Mouse (Mus musculus) hindbrain, postnatal 0 days (tissue): Measurements from ENCODE around the gene Ovol1. TPM values are rescaled to one million over a fixed set of nuclear protein-coding genes. Genes with fewer than 3 reads are reported as not detected.

Experiments
- ATAC-seq: fragments of 200-750 bp; cut with Nextera tagmentation; 2 replicates; pipeline ENCODE4 v1.8.0; 2017; ENCODE audit warnings: mild to moderate bottlenecking, moderate TSS enrichment, moderate library complexity
- DNase-seq: peaks from one replicate; pipeline ENCODE4 v3.0.0-alpha.2; 2015; ENCODE audit warnings: low spot score
- H3K27ac ChIP-seq: fragments of 300-500 bp; sonication (generic); 2 replicates; pipeline ENCODE4 v1.5.1; 2014; ENCODE audit warnings: mild to moderate bottlenecking
- H3K27me3 ChIP-seq: fragments of 300-500 bp; sonication (generic); 2 replicates; pipeline ENCODE4 v1.6.1; 2014; ENCODE audit warnings: low read length, mixed read lengths; ENCODE audit not compliant: insufficient read depth
- H3K36me3 ChIP-seq: fragments of 300-500 bp; sonication (generic); 2 replicates; pipeline ENCODE4 v1.6.1; 2014; ENCODE audit warnings: low read length, mixed read lengths; ENCODE audit not compliant: insufficient read depth
- H3K4me1 ChIP-seq: fragments of 300-500 bp; sonication (generic); 2 replicates; pipeline ENCODE4 v1.6.1; 2014; ENCODE audit warnings: antibody characterized with exemption, low read length, mixed read lengths; ENCODE audit not compliant: insufficient read depth
- H3K4me2 ChIP-seq: fragments of 300-500 bp; sonication (generic); 2 replicates; pipeline ENCODE4 v1.6.1; 2014; ENCODE audit warnings: low read depth, mild to moderate bottlenecking, low read length, moderate library complexity, mixed read lengths
- H3K4me3 ChIP-seq: fragments of 300-500 bp; sonication (generic); 2 replicates; pipeline ENCODE4 v1.5.1; 2014; ENCODE audit warnings: low read length
- H3K9ac ChIP-seq: fragments of 300-500 bp; sonication (generic); replicated peaks from 2 replicates; pipeline ENCODE4 v1.6.1; 2014; ENCODE audit warnings: mild to moderate bottlenecking, low read length, moderate library complexity, mixed read lengths
- H3K9me3 ChIP-seq: fragments of 300-500 bp; sonication (generic); 2 replicates; pipeline ENCODE4 v1.6.1; 2016; ENCODE audit warnings: low read length, mixed read lengths
- CTCF ChIP-seq: IDR thresholded peaks from 2 replicates; pipeline ENCODE4 v1.5.1; 2016; ENCODE audit warnings: antibody characterized with exemption, control low read depth, low read depth
- whole genome bisulfite sequencing: fragments of 180-500 bp; shearing (Covaris S2); extraction: QIAGEN DNeasy Blood & Tissue Kit; methylation state at CpG from one replicate; pipeline ENCODE4 v1.1.7; 2014; 5-methylcytosine and 5-hydroxymethylcytosine counted together
- polyA plus RNA-seq: library from polyadenylated mRNA; unstranded; fragments of >200 nt; fragmentation: Nextera tagmentation; extraction: Ambion mirVana; gene quantifications from 2 replicates; pipeline ENCODE4 v1.2.1, GENCODE M21; 2015
- total RNA-seq: library from RNA; depleted of rRNA; stranded (reverse); fragments of >200 nt; gene quantifications from 2 replicates; pipeline ENCODE4 v1.2.3, GENCODE M21; 2014

Ovol1 gene
- total and polyA plus RNA-seq, 2 experiments from 2014 or later, result 0.25 TPM; not detected in 1

GRCm38 (mm10) chr19:5580776-5581175 lies 20.3 kb upstream of the Ovol1 start:
- WGBS, result 90% methylated on average over 6 of the region's 6 CpGs
- no peak overlapping the region for H3K9ac ChIP-seq
- ATAC-seq, result no peak
- no peaks in the 10 kb centered on the region for H3K27me3 ChIP-seq
- H3K9me3 ChIP-seq, result no peaks in the 10 kb centered on the region
- no peak overlapping the region for H3K27ac ChIP-seq
- H3K4me3 ChIP-seq, result no peak overlapping the region
- no peak for DNase-seq
- no peak for TF ChIP-seq CTCF
- no peak overlapping the region for H3K4me2 ChIP-seq
- H3K4me1 ChIP-seq, result no peaks in the 10 kb centered on the region
- no peaks in the 10 kb centered on the region for H3K36me3 ChIP-seq

GRCm38 (mm10) chr19:5579971-5580370 lies 19.5 kb upstream of the Ovol1 start:
- H3K27me3 ChIP-seq, result no peaks in the 10 kb centered on the region

GRCm38 (mm10) chr19:5575336-5575735 lies 14.9 kb upstream of the Ovol1 start:
- no peak overlapping the region for H3K9ac ChIP-seq
- peaks cover 12% of the 10 kb centered on the region; the same call in 1 of the 2 replicates for H3K36me3 ChIP-seq
- no peaks in the 10 kb centered on the region for H3K4me1 ChIP-seq
- DNase-seq (no peak), ATAC-seq (no peak)
- H3K4me3 ChIP-seq, result no peak overlapping the region
- H3K9me3 ChIP-seq, result no peaks in the 10 kb centered on the region
- H3K27ac ChIP-seq, result no peak overlapping the region
- H3K4me2 ChIP-seq, result no peak overlapping the region
- no peaks in the 10 kb centered on the region for H3K27me3 ChIP-seq
- no peak for TF ChIP-seq CTCF
- WGBS, result 100% methylated on average over 1 of the region's 1 CpGs

More at GRCm38 (mm10) chr19:5579971-5580370, 19.5 kb upstream of the Ovol1 start:
- H3K27ac ChIP-seq, result no peak overlapping the region
- H3K36me3 ChIP-seq, result no peaks in the 10 kb centered on the region
- H3K9me3 ChIP-seq, result no peaks in the 10 kb centered on the region
- WGBS, result 70% methylated on average over 4 of the region's 4 CpGs
- ATAC-seq (no peak), DNase-seq (no peak)
- no peak overlapping the region for H3K9ac ChIP-seq
- H3K4me2 ChIP-seq, result no peak overlapping the region
- H3K4me3 ChIP-seq, result no peak overlapping the region
- H3K4me1 ChIP-seq, result no peaks in the 10 kb centered on the region
- no peak for TF ChIP-seq CTCF

GRCm38 (mm10) chr19:5572331-5573125 lies 12.1 kb upstream of the Ovol1 start:
- ATAC-seq, result no peak
- WGBS, result 82% methylated on average over 19 of the region's 19 CpGs
- Histone ChIP-seq H3K4me3 (no peak overlapping the region), H3K4me1 (no peaks in the 10 kb centered on the region), H3K27ac (no peak overlapping the region), H3K27me3 (no peaks in the 10 kb centered on the region), H3K36me3 (peaks cover 13% of the 10 kb centered on the region; the same call in 1 of the 2 replicates), H3K9me3 (no peaks in the 10 kb centered on the region), H3K4me2 (no peak overlapping the region), H3K9ac (no peak overlapping the region)
- TF ChIP-seq CTCF, result no peak
- DNase-seq, result no peak

- 79% methylated on average over 5 of the region's 5 CpGs for WGBS
- peaks cover 13% of the 10 kb centered on the region; the same call in 1 of the 2 replicates for H3K36me3 ChIP-seq
- H3K4me3 ChIP-seq, result no peak overlapping the region
- DNase-seq, result no peak
- H3K9ac ChIP-seq, result no peak overlapping the region
- ATAC-seq, result no peak
- peaks cover 5% of the 10 kb centered on the region for H3K4me1 ChIP-seq
- no peak for TF ChIP-seq CTCF
- H3K27ac ChIP-seq, result no peak overlapping the region
- H3K27me3 ChIP-seq, result no peaks in the 10 kb centered on the region
- no peak overlapping the region for H3K4me2 ChIP-seq
- no peaks in the 10 kb centered on the region for H3K9me3 ChIP-seq
Measured at GRCm38 (mm10) chr19:5571831-5572230, 11.4 kb upstream of the Ovol1 start.

GRCm38 (mm10) chr19:5570353-5571246 lies 10.2 kb upstream of the Ovol1 start:
- no peak for TF ChIP-seq CTCF
- no peaks in the 10 kb centered on the region for H3K27me3 ChIP-seq
- H3K9ac ChIP-seq, result no peak overlapping the region
- H3K27ac ChIP-seq, result no peak overlapping the region
- H3K9me3 ChIP-seq, result no peaks in the 10 kb centered on the region
- no peak overlapping the region for H3K4me3 ChIP-seq
- peaks cover 7% of the 10 kb centered on the region for H3K4me1 ChIP-seq
- 86% methylated on average over 32 of the region's 32 CpGs for WGBS
- H3K4me2 ChIP-seq, result no peak overlapping the region
- ATAC-seq (no peak), DNase-seq (no peak)
- peaks cover 13% of the 10 kb centered on the region; the same call in 1 of the 2 replicates for H3K36me3 ChIP-seq
